Mouse (Mus musculus): ENCODE data around the gene Msh3.
A peak's percentile ranks its signal among the peaks of the same experiment; 100 is the strongest.

Gene Msh3

DNA sequence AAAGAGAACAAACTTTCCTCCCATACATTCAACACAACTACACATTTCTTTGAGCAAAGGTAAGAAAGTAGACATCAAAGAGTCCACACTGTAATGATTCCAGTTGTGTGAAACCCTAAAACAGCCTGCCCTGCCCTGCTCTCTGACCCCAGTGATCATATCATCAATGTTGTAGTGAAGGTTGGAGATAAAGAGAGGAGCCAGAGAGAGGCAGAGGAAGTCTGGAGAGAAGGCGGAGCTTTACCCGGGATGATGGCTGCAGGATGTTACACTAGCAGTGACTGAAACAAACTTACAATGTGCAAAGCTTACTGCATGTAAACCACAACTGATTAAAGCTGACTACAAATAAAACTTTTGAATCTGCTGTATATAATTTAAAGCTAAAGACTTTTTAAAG lies 26.8 kb downstream of the Msh3 start:
- no peak for DNase-seq

DNA sequence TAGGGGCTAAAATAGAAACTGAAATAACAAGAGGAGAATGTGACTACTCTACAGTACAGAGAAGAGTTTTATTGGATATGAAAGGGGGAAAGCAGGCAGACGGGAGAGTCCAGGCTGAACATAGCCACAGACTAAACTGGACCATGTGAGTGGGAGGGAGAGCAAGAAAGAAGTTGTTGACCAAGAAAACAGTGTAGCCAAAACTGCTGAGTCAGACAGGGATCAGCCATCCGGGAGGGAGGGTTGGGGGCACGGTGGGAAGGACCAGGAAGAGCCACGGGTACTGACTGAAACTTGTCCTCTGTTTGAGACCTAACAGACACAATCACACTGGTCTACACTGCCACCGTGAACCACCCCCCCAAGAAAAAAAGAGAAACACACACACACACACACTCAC lies 28.8 kb downstream of the Msh3 start:
- no peak for DNase-seq

DNA sequence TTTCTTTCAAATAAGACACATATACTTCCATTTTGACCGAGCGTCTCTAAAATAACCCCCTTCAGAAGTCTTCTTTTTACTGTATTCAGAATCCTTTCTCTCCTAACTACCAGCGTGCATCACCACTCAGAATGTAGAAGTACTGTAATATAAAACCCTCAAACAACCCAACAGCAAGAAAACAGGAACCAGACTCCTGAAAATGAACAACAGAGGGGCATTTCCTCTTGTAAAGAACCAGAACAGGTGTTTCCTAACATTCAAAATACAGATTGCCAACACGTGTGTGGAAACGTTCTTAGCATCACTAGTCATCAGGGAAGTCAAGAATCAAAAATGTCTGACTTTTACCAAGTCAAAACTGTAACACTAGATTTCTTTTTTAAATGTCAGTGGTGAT lies 34.0 kb downstream of the Msh3 start:
- no peak for DNase-seq

DNA sequence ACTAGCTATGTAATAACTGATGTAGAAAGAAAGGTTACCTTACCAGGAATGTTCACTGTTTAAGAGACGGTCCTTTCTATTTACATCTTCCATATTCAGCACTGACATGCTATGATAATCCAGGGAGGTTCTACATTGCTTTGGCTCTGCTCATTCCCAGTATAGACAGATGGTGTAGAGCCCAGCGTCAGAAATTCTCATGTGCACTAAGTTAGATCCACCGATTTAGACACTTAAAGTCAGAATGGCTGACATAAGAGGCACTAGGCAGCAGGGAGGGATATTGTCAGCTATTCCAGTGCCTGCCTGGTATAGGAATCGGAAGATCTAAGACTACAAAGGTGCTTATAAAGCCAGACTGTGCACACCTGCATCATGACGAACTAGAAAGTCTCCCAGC lies 40.2 kb downstream of the Msh3 start:
- DNase-seq, result no peak

DNA sequence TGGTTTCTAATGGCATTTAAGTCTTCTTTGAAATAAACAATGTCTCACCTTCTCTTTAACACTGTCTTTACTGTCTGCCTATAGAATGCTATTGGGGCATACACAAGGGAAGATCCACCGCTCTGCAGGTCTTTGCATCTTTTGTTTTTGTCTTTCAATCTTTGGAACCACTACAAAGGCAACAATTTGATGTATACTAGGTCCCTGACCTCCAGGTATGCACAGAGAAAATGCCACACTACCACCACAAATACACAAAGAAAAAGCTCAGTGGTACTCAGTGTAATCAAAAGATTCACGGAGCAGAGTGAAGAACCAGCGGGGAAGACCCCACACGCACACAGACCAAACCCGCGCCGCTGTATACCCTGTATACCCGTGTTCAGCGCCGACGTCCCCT lies 49.1 kb downstream of the Msh3 start, which contains the start of gene Gm20379:
TSS of gene Gm20379 (plus strand) at position 301 of the 400 bp plus-strand sequence.
- no peak for DNase-seq

DNA sequence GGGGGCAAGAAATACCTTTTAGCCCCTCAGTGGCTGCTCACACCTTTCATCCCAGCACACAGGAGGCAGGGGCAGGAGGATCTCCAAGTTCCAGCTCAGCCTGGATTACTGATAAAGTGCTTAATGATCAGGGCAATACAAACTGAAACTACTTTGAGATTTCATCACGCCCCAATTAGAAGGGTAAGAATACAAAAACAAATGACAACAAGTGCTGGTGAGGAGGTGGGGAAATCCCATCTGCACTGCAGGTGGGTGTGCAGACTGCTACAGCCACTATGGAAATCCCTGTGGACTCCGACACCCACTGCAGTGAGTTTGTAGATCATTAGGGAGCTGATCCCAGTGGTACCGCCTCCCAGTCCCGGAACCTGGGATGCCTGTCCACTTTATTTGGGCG lies 50.5 kb downstream of the Msh3 start:
- no peak for DNase-seq

DNA sequence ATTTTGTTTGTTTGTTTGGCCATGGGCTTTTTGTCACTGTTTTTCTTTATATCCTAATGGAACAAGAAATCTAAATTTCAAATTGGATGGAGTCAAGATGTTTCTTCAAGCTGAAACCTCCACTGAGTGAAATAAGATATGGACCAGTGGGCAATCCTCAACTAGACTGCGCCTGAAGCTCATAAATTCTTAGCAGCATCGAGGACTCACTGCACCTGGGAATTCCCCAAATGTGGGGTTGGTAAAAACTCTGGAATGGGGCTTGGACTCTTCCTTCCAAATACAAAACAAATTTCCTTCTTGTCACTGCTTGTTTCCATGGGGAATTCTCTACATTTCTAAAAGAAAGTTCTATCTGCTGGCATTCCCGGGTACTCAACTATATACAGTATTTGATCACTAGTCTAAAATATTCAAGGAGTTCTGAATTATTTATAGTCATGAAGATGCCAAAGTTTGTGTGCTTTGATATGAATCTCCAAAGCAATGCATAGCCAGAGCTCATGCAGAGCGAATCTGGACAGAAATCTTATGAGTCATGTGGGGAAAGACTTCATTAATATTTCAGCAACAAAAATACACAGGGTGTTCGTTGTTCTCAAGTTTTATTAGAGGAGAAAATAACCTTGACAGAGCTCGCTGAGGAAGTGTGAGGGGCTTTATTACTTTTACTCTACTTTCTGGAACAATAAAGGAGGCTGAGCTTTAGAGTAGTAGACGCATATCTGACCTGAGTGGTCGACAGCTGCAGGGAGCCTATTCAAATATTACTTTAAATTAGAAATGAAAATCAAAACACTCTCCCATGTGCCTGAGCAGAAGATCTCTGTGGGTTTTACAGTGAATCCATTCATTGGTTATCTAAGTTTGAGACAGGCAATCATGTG lies 51.5 kb downstream of the Msh3 start:
- DNase-seq, result no peak

DNA sequence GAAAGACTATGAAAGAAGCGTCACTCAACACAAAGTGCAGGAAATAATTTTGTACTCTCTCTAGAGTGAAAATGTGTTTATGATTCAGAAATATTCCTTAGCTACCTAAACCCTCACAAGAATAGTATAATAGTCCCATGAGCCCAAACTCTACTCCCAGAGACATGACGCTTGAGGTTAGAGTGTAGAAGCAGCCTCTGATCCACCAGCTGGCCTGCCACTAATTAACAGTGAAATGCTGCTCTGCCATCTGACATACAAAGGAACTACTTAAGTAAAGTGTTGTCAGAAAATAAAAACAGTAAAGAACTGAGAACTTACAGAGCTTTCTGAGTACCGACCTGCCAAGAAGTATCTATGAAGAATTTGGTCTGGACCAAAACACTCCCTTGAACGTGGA lies 52.3 kb downstream of the Msh3 start:
- DNase-seq, result no peak

DNA sequence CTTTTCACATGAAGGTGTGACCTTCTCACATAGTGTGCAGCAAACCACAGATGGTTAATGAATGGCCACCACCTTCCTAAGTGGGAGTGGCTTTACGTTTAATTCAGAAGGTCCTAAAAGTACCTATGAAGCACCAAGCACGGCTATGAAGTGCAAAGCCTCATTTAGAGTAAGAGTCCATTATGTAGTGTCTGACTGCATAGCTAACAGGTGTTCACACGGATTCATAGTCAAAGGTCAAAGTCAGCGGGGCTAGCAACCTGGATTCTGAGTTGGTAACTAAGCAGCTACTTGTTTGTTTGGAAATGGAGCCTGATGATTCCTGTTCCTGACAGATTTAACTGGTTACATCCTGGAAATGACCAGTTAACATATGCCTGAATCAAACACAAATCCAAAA lies 53.0 kb downstream of the Msh3 start:
- DNase-seq, result no peak

DNA sequence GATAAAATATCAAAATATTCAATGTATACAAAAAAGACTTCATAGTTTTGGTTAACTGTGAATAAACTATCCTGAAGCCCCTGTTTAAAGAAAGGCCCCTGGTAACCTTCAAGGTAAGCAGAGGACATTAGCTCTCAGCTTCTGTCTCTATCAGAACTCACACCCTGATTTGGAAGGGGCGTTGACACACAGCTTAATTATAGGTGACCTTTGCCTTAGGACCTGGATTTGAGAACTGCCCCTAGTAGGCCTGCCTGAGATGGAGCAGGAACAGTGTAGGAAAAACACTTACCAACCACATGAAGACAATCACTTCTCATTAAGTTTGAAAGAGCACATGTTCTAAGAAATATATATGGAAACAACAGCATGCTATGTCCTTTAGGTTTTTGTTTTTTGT lies 55.3 kb downstream of the Msh3 start:
- DNase-seq, result no peak

DNA sequence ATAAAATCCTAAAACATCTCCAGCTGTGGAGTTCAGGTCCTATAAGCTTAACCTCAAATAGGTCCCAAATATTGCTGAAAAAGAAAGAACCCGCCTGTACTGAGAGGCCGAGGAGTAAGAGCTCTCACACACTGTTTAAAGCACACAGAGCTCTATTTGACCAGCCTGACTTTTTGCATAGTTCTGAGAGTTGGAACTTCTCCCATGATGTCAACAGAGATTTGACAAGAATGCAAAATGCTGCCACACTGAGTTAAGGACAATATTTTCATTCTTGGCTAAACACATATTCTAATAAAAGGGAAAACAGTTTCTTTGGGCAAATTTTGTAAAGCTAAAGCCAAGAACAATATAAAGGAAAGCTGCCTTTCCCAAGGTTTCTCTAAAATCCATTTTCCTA lies 57.8 kb downstream of the Msh3 start:
- DNase-seq, result no peak

DNA sequence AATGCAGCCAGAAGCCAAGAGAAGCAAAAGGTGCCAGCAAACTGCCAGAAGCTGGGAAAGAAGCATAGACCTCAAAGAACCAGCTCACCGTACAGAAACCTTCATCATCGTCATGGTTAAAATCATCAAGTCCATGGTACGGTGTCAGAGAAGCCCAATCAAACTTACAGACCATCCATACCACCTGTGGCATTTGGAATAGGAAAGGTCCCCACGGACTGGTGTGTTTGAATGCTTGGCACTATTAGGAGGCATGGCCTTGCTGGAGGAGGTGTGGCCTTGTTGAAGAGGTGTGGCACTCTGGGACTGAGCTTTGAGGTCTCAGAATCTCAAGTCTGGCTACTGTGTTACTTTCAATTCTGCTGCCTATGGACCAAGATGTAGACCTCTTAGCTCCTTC lies 58.3 kb downstream of the Msh3 start:
- DNase-seq, result no peak

DNA sequence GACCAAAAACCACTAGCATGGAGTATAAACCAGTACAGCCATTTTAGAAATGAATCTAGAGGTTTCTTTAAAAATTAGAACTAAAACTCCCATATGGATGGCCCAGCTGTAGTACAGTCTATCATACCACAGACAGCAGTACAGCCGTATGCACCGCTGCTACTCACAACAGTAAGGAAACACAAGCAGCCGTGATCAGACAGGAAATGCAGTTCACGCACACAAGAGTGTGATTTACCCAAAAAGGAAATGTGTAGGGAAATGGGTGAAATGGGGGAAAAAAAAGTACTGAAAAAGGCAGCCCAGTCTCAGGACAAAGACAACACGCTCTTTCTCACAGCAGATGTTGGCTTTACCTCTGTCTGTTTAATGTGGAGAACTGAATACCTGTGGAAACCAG lies 60.9 kb downstream of the Msh3 start:
- DNase-seq, result no peak

DNA sequence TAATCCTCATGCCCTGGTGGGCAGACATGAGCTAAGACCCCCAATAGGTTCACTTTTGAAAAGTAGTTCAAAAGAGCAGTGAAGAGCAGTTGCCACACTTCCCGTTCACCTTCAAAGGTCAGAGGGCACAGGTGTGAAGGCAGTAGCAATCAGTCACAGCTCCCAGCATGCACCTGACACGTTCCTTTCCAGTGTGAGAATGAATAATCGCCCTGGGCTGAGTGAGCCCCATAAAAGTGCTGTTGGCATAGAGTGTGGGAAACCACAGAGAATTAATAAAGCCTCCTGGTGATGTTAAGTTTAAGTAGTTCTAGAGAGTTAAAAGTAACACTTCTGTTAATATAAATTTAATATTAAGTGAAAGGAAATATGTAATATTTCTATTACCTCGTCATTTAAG lies 63.2 kb downstream of the Msh3 start:
- DNase-seq, result no peak

DNA sequence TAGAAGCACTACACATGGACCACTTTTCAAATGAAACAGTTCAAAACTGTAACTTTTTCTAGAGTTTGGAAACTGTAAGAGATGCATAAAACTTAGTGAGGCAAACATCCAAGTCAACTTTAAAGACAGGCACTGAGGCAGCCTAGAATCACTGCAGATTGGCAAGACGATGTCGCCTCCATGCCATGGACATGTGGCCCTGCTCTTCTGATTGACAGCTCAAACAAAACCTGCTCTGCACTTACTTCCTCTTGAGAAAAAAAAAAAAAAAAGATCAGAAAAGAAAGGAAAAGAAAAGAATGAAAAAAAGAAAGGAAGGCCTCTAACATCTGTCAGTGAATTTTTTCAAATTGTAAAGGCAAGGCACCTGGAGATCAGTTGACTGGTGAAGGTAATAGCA lies 77.8 kb downstream of the Msh3 start:
- DNase-seq, result no peak

DNA sequence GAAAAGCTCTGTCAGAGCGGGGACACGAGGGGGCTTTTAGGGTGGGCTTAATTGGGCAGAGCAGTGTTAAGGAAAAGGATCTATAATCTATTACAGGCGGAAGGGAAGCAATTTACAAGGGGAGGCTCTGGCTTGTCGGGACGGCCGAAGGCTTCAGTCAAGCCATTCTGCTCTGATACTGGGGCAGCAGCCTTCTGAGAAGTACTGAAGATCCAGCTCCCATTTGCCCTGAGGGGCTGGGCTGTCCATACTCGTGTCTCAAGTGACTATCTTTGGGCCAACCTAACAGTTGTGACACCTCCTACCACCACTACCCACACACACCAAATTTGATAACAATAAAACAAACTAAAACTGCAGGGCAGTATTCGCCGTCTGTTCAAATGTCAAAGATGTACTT lies 79.5 kb downstream of the Msh3 start:
- DNase-seq, result no peak

DNA sequence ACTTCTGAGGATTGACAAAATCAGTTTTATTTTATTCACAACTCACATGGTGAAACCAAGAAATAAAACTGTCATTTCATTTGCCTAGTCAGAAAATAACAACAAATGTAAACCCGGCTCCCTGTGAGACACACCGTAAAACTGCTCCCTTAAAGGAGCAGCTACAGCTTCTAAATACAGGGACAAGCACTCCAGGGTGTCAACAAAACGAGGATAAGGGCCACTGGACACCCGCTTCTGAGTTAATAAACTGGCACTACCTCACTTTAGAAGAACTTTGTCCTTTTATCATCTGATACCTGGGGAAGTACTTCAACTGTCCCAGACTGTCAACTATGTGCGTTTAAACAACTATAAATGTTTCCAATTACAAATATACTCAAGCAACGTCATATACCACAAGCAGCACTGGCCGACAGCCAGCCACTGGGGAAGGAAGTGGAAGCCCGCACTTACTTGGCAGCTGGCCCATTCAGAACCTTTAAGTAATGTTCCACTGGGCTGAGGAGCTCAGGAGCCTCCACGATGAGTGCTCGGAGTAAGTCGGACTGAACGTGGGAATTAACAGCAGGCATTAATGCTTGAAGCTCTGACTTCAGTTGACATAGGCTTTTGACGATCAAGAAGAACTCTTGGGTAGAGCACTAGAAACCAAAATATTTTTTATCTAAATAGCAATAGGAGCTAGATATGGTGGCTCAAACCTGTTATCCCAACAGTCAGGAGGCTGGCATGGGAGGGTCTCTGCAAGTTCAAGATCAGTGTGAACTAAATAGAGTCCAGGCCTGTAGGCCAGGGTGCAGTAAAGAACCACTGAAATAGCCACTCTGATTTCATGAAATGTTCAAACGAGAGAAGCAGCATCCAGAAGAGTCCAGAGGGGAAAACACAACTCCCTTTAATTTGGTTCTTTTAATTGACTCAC lies 80.3 kb downstream of the Msh3 start:
- DNase-seq, result peak; percentile 88 to 92

DNA sequence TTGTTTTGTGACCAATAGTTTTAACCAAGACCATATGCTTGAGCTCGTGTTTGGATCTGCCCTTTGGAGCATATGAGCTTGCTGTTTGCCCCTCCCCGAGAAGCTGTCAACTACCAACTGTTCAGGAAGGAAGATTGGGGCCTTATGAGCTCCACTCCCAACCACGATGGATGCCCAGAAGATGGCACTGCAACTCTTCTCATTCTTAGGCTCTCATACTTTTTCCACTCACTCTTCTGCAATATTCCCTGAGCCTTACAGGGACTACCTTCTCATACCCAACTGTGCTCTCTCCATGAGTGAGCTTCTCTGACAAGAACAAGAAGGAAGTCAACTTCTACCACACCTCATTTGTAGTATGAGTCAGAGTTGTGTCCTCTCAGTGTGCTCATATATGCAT lies 87.7 kb downstream of the Msh3 start:
- no peak for DNase-seq

DNA sequence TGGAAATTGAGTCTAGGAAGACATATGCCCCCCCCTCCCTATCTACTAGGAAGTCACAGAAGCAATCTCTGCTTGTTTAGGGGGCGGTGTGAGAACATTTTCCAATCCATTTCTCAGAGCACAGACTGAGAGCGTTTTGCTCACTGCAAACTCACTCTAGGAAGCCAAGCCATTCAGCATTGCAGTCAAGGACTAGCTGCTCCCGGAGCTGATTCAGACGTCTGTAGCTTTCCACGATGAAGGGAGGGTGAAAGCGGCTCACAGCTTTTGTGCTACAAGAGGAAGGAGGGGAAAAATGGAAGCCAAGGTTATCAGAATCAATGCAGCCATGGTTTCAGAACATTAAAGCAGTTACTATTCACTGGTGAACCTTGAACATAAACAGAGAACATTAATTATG lies 91.2 kb downstream of the Msh3 start:
- no peak for DNase-seq

DNA sequence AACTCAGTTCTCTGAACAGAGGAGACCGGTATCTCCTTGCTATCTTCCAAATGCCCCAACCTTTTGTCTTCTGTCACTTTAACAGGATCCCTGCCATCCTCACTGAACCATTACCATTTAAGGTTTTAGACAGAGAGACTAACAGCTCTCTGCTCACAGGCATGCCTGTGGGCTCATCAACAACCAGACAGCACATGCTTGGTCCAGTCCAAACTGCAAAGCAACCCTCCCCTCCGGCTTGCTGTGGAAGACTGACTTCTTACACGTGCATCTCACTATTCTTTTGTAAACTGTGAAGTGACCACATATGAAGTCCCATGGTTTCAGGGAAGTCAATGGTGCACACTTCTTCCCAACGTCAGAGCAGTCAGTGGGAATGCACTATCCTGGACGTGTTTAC lies 93.5 kb downstream of the Msh3 start:
- no peak for DNase-seq

DNA sequence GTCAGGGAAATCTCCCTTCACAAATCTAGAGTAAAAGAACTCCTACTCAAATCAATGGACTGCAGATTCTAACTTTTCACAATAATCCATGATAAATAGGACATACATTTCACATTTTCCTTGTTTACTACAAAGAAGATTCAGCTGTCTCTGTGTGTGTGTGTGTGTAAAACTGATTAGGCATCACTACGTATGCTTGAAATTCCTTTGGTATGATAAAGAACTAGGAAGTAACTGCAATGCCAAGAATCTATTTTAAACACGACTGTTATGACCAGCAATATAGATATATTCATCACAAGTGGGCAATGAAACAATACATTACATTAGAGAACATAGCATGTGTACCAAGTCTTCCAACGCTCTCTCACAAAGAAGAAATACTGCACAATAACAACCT lies 99.3 kb downstream of the Msh3 start:
- DNase-seq, result no peak

DNA sequence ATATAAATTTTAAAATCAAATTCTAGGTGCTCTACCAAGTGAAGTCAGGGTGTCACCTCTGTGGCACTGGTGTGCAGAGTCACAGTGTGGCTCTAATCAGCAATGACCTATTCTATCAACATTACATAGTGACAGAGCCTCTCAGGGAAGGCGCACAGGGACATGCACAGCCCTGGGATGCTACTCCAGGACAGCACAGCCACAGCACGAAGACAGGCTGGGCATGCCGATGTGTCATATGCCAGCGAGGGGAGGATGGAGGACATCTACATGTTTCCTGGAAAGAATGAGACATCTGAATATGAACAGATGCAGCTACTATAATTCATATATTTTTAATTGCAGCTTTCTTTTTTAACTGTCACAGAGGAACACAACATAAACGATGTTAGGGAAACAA lies 101.0 kb downstream of the Msh3 start:
- DNase-seq, result no peak

DNA sequence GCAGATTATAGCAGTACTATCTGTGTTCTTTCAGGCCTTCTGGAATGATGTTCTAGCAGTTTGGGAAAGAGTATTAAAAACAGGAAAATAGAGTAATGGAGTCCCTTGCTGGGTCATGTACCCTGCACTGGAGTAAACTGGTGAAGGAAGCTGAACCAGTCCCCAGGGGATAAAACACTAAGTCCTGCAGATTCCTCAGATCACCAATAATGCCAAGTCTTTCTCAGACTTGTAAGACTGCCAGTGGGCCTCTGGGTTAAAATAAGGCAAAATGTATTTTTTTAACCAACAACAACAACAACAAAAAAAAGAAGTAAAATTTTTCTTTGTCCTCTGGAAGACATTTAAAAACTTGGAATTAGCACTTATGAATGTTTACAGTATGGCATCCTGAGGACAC lies 102.5 kb downstream of the Msh3 start:
- DNase-seq, result no peak

DNA sequence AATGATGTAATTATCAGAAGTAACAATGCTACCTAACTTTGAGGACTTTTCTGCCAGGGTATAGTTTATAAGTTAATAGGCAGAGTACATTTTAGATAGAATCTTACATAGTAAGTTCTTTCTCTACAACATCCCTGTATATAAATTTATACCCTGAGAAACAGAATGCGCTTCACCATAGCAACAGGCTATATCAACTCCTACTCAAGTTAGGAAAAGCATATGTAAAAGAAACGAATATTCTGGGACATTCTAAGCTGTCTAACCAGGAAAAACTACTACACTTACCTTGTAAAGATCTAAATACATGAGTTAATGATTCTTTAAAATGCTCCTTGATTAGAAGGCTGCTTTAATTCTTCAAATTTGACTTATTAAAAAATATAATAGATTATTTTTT lies 107.2 kb downstream of the Msh3 start:
- DNase-seq, result no peak
